Mouse (Mus musculus) frontal cortex, postnatal 36 days (tissue): Measurements from ENCODE around the gene Anks1.

ENCODE experiments used
- DNase-seq, 2 experiments: peaks; one replicate each; pipeline ENCODE4 v3.0.0; 2022; ENCODE audit warnings: low spot score in 2 of 2

The Anks1 gene

DNA sequence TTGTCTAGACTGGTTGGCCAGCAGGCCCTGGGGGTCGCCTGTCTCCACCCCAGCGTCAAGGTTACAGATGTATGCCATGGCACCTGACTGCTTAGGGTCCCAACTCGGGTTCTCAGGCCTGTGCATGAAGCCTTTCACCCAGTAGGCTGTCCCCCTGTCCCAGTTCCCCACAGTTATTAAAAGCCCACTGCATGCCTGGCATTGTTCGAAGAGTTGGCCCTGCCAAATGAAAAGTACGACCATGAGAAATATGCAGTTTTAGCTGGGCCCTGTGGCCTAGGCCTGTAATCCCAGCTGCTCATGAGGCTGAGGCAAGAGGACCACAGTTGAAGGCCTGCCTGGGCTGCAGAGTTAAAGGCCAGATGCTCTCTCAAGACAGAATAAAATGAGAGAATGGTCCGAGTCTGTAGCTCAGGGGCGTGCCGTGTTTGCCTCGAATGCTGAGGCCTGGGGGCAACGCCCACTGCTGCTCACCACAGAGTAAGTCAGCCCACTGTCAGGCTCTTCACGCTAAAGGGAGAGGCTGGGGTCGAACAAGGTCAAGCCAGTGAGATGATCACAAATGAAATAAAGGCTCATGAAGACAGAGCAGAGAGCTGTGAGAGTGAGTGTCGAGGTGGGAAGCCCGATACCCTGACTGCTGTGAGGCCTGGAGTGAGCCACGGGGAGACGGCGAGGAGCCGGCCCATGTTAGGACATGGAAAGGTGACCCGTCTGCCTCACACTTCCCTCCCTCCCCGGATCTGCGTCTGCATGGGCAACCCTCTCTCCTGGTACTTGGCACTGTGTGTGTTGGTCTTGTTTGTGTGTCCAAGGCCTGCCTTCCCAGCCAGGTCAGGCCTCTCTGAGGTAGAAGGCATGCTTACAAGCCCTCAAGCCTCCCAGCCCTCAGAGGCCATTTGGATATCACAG is 110.9 kb downstream of the Anks1 start:
- no peak for DNase-seq

DNA sequence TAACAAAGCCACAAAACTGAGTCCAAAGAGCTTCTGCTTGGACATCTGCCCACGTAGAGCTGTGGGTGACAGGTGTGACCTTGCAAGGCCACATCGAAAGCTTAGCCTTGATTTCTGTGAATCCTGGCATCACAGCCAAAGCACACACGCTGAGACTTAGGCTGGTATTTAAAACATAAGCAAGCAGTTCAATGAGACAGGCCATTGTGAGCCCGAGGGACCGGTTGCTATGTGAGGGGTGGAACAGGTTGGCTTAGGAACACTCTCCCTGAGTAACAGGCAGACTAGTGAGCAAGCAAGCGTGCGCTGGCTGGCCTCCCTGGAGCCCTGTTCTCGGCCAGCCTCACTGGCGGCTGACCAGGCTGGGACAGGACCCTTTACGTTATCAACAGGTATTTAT is 112.8 kb downstream of the Anks1 start:
- DNase-seq = no peak

DNA sequence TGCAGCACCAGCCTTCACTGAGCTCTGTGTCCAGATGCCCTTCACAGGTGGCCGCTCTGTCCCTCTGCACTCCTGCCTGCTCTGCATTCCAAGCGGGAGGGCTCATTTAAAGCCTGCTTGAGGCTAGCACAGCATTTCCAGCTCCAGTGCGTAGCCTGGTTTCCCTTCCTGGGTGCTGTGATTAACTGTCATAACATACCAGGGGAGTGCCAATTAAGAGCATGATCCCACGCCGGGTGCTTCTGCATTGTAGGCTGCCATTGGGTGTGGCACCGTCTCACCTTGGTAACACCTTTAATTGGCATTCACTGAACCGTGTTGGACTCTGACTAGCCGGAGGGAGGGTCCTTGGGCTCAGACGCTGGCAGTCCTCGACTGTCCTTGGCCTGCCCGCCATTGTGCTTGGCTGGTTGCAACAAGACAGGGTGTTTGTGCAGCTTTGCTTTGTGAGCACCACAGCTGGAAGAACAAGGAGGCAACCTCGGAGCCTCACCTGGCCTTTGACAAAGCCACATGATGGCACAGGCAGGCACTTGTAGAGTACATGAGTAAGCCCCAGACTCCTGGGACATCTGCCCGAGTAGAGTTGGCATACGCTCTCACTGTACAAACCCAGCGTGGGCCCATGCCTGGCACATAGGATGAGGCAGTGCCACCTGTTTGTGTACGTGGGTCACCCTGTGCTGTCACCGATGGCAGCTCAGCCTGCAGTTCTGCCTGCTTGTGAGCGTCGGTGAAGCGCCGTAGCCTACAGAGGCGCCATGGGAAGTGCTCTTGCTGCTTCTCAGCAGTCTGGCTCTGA is 113.9 kb downstream of the Anks1 start:
- no peak for DNase-seq

DNA sequence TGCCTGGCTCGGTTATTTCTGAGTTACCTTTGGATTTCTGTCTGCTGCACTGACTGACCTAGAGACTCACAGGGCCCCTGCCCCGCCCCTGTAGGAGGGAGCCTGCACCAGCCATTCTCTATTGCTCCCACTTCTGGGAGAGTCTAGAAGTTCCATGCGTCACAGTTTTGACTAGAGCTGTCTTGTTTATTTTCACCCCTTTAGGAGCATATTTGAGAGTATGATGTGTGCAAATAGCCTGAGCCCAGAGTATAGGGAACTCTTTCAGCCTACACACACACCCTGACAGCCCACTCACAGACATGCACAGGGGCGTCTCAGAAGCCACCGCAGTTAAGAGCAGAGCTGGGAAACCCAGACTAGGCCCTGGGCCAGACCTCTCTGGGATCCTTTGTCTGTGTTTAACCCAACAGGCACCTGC is 116.4 kb downstream of the Anks1 start:
- no peak for DNase-seq

DNA sequence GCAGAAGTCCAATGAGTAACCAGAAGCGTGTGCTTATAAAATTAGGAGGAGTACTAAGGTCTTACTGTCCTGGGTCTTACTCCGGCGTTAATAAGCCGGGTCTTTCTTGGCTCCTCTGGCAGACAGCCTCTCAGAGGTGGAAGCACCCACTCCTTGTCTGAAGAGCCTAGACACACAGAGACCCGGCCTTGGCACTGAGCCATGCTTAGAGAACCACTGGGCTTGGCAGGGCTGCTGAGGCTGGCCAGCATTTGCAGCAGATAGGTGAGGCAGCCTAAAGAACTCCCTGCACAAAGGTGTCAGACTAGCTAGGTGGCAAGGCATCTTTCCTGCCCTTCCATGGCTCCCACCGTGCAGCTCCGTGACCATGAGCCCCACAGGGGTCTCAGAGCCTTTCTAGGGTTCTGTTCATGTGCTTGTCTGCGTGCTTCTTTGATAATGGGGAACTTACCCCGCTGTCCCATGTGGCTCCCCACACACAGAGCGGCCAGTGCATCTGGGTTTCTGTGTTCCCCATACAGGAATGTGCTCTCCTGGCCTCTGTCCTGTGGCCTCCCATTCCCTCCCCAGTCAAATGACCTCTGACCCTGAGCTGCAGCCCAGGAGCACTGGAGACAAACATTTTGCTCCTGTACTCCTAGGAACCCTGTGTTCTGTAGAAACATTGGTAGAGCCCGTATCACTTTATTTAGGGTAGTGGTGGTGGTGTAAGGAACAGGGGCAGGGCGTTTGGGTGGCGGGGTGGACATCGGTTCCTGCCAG is 117.2 kb downstream of the Anks1 start:
- DNase-seq = no peak

DNA sequence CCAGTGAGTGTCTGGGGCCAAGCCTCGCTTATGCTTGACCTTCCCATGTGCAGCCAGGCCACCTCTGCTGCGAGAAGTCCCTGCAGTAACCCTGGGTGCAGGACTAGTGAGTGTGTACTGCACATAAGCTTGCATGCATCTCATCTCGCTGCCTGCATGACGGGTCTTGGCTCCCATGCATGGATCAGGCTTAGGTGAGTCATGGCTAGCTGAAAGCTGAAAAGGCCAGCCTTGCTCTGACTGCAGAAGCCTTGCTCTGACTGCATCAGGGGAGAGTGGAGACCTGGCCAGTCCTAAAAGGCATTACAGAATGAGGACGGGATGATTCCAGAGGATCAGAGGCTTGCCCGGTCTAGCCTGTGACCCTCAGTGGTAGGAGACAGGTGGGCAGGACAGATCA is 118.1 kb downstream of the Anks1 start:
- DNase-seq = no peak

DNA sequence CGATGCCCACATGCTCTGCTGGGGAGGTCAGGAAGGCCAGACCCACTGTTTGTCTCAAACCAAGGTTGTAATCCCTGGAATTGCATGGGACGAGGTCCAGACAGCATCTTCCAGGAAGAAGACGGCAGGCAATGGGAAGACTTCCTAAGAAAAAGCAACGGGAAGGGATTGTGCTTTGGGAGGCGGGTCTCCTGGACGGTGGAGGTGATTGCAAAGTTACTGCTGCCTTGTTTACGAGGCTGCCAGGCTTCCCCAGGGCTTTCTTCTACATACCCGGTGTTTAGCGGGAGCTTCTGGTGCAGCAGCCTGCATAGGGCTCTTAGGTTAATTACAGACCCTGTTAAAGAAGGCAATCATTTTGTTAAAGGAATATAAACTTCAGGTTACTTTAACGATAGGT is 119.1 kb downstream of the Anks1 start:
- no peak for DNase-seq

DNA sequence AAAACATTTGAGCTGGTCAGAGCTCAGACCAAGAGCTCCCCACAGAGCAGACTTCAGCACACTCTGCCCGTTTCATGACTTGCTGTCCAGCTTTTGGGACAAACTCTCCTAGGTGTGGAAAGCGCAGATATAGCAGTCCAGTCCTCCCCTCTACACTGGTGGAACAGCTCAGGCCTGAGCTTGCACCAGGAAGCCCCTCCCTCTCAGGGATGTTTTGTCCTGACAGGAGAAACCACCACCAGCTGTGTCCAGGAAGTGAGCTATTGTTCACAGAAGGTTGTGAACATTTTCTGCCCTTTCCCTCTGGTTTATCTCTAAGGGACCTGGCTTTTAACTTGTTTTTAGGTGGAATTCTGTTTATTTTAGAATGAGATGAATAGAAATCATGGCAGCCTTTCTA is 120.2 kb downstream of the Anks1 start:
- no peak for DNase-seq

DNA sequence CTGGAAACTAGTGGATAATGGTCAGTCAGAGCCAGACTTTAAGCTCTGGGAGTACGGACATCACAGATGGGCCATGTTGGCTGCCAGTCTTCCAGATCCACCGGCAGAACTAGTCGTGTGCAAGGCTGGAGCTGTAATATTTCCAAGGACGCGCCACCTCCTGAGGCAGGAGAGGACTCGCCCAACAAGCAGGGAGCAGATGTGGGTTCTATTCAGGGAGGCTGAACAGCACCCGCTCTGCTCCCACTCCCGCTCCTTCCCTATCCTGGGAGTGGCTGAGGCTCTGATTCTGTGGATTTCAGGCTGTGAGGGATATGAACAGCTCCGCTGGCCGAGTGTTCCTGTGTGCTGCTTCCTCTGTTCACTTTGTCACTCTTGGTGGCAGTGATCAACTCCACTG is 121.3 kb downstream of the Anks1 start:
- DNase-seq = peak in 1 of 2 experiments; percentile 69

DNA sequence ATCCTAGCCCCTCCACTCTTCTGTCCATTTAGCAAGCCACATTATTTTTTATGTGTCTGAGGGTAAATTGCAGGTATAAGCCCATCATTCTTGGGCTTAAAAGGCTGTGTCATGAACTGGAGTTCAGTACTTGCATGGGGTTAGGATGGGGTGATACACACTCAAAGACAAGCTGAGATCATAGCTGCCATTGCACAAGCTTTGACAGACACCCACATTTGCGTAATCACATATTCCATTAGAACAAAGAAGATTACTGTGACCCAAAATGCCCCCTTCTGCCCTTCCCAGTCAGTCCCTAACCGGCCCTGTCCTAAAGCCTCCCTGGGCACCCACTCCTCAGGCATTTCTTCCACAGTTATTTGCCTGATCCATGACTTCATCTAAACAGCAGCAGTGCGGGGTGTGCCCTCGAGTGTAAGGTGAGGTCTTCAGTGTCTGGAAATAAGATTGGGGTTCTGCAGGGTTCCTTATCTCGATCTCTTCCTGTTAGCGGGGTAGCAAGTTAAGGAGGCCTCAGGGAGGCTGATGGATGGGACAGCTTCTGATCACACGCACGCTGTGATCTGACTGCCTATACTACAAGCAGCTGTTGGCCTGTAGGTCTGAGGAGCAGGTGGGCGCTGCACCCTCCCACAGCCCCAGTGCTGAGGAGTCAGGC is 122.3 kb downstream of the Anks1 start:
- DNase-seq = no peak

DNA sequence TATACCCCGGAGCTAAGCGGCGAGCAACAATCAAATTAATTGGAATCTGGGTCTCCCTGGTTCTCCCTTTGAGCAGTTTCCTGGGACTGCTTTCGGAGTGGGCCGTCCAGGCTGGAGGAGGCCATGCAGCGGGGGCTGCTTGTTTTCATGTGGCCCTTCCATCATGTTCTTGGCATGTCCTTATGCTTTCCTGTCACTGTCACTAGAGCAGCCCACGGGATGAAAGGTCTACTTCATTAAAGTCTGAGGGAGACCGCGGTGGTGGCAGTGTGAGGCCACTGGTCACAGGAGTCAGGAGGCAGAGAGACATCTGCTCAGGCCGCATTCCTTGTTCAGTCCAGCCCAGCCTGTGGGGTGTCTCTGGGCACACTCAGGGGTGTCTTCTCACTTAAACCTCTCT is 123.1 kb downstream of the Anks1 start:
- DNase-seq = no peak

DNA sequence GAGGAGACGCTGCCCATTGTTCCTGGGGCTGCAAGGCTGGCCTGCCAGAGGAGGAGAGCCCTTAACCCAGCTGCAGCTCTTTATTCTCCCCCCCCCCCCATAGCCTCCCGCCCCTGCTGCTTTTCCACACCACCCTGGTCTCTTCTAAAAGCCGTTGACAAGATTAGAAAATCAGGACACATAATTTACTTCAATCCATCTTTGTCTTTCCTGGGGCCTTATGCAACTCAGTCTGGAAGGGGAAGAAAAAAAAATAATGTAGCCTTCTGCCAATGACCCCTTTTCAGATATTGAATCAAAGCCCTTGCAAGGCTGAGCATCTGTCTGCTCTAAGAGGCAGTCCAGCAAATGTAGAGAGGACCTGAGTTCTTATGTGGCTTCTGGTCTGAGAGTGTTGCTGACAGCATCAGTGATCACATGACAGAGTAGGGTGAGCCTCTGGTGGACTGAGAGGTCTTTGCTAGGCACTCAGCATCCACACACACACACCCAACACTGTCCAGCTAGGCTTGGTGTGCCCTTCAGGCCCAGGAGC is 124.0 kb downstream of the Anks1 start:
- DNase-seq = no peak

DNA sequence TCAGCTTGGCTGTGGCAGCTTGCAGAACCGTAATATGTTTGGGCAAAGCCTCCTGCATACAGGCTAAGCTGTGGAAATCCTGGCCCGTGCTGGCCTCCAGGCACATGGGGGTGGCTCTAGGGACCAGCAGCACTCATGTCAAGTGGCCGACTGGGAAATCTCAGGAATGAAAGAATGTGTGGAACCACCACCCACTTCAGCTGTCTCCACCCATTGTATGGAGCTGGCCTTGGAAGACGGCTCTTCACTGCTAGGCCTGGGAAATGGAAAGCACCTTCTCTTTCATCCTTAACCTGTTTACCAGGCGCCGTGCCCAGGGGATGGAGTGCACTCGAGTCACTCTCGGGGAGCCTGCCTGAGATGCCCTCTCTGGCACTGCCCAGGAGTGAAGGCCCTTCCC is 125.9 kb downstream of the Anks1 start:
- no peak for DNase-seq

DNA sequence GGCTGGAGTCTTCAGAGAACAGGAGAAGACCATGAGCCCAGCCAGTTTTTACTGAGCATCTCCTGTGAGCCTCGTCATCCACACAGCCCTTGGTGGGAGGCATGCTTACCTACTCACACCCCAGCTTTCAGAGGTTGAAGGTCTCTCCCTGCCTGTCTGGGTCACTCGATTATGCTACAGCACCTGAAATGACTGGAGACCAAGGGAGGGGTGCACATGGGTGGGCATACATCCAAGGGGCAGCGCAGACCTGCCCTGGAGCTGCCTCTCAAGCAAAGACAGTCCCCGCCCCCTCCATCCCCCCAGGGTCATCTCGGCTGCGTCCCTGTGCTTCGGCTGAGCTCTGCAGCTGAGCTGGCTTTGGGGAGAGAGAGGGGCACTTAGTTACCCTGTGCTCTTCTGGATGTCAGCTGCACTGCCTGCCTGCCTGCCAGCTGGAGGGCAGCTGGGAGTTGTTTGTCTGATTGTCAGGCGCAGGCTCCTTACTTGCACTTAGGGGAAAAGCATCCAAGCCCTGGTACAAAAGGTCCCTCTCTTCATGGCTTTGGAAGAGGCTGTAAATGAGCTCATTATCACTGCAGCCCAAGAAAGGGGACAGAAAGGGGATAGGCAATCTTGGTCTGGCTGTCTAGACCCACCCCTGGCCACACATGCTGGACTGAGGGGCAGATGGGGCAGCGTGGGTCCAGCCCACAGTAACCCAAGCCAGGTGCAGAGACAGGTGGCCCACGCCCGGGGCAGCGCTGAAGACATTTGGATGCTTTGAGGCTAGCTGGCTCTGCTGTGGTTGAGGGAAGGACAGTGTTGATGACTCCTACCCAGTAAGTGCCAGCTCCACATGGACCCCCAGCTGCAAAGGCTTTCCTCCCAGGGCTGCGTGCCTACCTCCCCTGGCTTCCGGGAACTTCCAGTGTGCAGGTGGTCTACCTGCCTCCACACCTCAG is 128.0 kb downstream of the Anks1 start:
- peak in 1 of 2 experiments; percentile 40 for DNase-seq

DNA sequence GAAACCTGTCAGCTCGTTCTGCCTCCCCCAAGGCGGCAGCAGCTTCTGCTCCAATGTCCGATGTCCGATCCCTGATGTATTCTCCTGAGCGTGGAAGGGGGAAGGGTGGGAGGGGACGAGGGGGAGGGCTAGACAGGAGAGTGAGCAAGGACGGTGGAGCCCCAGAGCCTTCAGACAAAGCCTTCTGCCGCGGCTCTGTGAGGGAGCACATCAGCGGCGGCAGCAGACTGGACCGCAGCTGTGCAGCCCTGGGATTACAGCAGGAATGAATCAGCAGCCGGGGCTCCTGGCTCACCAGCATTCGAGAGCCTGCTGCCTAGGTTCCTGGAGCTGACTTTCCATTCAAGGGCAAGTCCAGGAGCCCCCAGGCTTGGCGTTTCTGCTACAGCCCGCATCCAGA is 131.5 kb downstream of the Anks1 start:
- peak in 1 of 2 experiments; percentile 42 for DNase-seq

DNA sequence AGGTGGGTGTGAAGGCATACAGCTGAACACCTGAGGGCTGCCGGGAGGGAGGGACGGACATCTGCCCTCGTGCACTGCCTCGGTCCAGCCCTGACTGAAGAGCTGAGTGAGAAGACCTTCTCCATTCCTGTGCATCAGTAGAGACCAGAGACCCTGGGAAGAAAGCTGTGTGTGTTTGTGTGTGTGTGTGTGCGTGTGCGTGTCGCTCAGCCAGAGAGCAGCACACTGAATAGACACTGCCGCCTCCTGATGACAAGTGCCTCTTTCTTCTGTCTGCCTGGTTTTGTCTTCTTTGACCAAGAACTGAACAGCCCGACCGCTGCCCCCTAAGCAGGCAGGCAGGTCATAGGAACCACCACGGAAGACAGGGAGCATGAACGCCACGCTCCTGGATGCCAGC is 132.2 kb downstream of the Anks1 start:
- no peak for DNase-seq

DNA sequence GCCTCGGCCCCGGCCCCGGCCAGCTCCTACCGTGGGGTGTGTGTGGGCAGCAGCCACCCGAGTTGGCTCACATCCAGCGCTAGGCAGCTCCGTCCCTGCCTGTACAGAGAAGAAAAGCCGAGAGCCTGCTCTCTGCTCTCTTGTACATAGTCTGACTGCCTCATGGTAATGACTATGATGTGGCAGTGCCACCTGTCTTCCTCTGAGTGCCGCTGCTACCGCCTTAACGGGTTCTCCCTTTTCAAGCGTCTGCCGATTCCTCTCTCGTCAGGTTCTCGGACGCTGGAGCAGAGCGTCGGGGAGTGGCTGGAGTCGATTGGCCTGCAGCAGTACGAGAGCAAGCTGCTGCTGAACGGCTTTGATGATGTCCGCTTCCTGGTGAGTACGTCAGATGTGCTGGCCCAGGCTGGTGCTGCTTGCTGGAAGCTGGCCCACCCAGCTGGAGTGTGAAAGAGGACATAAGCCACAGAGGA is 133.2 kb downstream of the Anks1 start:
- DNase-seq = peak in 1 of 2 experiments; percentile 64

DNA sequence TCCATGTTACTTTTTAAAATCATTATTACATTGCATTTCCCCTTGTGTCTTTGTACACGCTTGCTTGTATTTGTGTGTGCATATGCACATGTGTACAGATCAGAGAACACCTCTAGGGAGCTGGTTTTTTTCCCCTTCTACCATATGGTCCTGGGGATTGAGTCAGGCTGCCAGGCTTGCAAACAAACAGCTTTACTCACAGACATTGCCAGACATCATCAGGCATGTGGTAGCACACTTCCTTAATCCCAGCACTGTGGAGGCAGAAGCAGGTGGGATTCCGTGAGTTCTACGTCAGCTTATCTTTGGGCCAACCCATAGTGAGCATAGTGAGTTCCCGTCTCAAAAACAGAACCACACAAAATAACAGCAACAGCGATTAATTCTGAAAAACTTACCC is 137.9 kb downstream of the Anks1 start:
- DNase-seq = no peak

DNA sequence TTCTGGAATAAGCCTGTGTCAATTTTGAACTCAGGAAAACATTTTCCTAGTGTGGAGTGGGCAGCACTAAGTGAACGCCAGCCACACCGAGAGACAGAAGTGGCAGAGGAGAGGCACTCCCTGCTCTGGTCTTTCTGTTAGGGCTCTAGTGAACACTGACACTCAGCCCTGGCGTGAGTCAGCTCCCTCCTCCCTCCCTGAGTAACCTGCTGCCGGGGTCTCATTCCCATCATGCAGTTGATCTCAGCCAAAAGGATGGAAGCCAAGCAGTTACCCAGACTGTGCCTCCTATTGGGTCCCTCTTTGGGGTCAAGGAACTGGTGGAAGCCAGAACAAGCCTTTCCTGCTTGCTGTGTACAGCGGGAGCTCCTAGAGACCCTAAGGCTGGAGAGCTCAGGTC is 138.4 kb downstream of the Anks1 start:
- no peak for DNase-seq

DNA sequence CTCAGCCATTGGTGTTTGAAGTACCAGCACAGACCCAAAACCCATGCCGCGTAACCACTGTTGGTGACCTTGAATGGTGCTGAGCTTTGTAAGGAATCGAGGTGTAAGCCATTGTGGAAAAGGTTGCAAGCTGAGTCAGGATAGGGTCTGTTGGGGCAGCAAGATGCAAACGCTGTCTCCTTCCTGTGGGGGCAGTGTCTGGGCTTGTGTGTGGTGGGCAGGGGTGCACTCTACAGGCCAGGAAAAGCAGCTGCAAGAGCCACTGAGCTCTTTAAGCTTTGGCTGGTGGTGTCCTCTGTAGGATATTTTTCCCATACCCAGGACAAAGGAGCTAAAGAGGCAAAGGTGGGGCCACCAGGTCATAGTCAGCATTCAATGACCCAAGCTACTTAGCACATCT is 139.3 kb downstream of the Anks1 start:
- DNase-seq = no peak
